Mouse (Mus musculus): ENCODE data around the gene 9530068E07Rik.

GRCm38 (mm10) chr11:52395940-52396596, at the start of gene 9530068E07Rik:
- TF ChIP-seq CTCF (IDR thresholded peaks at IDR 0.05; ENCODE audit: insufficient read depth, low read length) = no peak
- peak; percentile 79 for TF ChIP-seq POLR2A (IDR thresholded peaks at IDR 0.05; ENCODE audit: borderline replicate concordance, extremely low read depth, low read depth, low read length)

All from lung, adult 2 months (tissue).